Mouse (Mus musculus): ENCODE results near the gene Fam241a.
A peak's percentile ranks its signal among the peaks of the same experiment; 100 is the strongest.

Fam241a gene

GRCm38 (mm10) chr3:127895792-127896541, at the start of gene Fam241a:
Gene Fam241a (minus strand): TSS chr3:127896324.
- DNase-seq, result peak; percentile 88 to 93

- no peak for DNase-seq
These were observed 36.3 kb upstream of the Fam241a start for GRCm38 (mm10) chr3:127932453-127932852.

- DNase-seq, result no peak
These were observed 34.3 kb upstream of the Fam241a start for GRCm38 (mm10) chr3:127930326-127931012.

GRCm38 (mm10) chr3:127929921-127930320, 33.8 kb upstream of the Fam241a start:
- DNase-seq, result no peak

DNA sequence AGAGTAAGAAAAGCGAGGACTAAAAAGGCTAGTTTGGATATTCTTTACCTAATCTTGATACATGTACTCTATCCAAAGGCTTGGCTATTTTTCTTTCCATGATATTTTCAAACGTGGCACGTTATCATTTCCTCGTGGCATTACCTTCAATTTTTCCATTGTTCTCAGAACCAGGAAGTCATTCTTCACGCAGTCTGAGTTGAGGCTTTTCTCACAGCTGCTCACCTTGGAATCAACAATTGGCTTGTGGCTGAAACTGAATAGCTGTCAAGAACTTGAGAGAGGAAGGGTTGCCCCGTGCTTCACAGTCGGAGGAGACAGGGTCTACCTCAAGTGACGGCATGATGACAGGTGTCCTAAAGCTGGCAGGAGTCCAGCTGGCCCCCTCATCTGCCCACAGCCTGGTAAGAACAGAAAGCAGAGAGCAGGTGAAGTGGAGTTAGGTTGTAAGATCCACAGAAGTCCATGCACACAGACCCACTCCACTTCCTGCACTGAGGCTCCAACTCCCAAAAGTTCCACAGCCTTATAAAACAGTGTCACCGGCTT, 30.6 kb upstream of the Fam241a start:
- peak; percentile 5 to 9 for DNase-seq

DNA sequence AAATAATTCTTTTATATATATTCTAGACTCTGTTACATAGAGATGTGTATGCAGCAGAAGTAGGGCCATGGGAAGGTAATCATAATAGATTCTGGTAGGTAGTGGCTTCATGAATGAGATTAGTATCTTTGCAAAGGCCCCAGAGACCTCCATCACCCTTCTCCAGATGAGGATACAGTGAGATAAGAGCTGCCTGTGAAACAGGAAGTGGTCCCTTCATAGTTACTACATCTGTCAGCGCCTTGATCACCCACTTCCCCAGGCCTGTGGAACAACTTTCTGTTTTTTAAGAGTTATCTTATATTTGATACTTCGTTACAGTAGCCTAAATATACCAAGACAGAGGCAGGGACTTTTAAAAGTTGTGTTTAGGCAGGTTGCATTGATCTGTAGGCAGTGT, 28.3 kb upstream of the Fam241a start:
- DNase-seq, result no peak

GRCm38 (mm10) chr3:127923183-127923582, 27.1 kb upstream of the Fam241a start:
- DNase-seq, result no peak

DNA sequence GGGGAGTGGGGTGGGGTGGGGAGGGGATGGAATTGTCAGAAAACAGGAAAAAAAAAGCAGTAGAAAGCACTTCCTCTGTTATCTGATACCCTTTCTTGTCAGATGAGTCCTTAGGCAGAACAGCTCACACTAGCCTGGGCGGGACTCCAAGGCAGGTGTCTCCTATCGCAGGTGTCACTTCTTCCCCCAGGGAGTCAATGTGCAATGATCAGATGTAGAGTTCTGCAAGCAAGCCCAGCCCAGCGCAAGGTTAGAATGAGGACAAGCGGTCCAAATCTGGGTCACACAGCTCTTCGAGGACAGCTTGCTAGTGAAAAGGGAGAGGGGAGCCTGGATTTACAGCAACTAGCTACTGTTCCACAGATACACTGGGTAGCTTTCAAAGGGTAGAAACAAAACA, 26.0 kb upstream of the Fam241a start:
- DNase-seq, result peak; percentile 11 to 17

- no peak for DNase-seq
These were observed 22.0 kb upstream of the Fam241a start for GRCm38 (mm10) chr3:127917999-127918661.

GRCm38 (mm10) chr3:127917549-127917948, 21.4 kb upstream of the Fam241a start:
- DNase-seq, result no peak

DNA sequence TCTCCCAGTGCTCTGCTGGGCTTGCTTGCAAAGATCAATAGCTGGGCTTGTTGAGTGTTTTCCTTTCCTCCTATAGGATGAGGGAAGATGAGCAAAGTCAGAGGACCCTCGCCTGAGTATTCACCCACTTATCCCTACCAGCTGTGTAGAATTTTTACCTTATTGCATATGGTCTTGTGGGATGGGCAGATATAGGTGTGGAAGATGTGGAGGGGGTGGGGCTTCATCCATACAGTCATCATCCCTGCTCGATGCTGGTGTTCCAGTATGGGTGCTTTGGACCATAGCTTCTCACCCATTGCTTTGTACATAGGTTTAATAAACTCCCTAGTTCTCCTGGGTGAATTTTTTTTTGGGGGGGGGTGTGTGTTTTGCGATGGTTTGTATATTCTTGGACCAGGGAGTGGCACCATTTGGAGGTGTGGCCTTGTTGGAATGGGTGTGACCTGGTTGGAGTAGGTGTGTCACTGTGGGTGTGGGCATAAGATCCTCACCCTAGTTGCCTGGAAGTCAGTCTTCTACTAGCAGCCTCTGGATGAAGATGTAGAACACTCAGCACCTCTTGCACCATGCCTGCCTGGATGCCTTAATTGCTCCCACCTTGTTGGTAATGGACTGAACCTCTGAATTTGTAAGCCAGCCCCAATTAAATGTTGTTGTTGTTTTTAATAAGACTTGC, 19.7 kb upstream of the Fam241a start:
- DNase-seq, result no peak

- no peak for DNase-seq
These were observed 18.0 kb upstream of the Fam241a start for GRCm38 (mm10) chr3:127913885-127914709.

DNA sequence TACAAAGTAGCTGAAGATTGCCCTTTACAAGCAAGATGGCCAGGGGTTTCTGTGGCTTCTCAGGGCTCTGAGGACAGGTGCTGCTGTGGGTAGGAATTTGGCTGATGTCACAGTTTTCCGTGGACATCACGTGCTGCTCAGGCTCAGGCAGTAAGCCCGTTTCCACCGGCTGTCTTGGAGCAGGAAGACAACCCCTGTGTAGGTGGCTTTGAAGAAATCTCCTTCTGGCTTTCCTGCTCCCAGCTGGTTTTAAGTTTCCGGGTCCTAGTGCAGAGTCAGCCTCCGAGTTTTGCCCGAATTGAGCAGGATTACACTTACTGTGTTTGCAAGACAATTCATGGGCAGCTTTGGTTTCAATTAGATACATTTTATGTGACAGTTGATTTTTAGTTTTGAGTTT, 13.8 kb upstream of the Fam241a start:
- DNase-seq, result no peak

- no peak for DNase-seq
These were observed 944 bp downstream of the Fam241a start for GRCm38 (mm10) chr3:127894981-127895779.

DNA sequence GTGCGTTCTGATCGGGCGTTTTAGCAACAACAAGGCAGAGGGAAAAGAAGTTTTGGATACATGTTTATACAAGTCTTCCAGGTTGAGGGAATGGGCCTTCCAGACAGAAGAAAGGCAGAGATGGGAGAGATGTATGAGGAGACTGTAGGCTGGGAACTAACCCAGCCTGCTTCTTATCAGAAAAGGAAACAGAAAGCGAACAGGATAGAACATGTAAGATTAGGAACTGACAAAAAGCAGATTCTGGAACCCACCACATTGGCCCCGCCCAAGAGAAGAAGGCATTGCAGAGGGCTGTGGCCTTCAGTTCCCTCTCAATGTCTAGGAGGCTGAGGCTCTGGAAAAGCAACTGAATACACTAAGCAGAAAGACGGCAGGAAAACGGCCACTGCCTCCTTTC, 2.2 kb downstream of the Fam241a start:
- no peak for DNase-seq

DNA sequence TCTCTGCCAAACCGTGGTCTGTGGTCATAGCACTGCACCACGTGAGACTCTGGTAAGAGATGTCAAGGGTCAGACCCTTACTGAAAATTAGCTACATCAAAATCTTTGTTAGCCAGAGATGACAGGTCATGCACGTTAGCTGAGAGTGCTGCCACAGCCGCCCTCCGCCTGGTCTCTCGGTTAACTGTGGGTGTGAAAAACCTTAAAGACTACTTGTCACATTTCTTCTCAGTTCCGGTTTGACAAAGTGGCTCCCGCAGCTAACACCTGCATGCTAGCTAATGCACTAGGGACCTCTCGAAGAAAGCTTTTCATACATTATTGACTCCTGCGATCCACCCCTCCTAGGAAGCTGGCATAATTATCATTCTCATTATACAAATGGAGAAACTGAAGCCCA, 4.2 kb downstream of the Fam241a start:
- DNase-seq, result no peak

DNA sequence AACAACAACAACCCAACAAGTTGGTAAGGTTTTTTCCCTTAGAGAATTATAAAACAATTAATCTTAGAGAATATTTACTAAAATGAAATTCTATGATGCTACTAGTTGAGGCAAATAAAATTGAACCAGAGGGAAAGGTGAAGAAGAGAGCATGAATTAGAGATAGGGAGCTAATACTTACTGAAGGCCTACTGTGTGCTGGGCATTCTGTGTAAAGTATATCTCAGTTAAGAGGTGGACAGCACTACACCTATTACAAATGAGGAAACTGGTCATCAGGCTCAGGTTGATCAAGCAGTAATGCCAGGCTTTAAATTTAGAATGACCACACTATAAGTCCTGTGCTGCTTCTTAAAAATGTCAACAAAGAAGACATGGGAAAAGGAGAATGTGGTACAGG, 6.1 kb downstream of the Fam241a start:
- DNase-seq, result no peak

- DNase-seq, result no peak
These were observed 6.6 kb downstream of the Fam241a start for GRCm38 (mm10) chr3:127889570-127889969.

GRCm38 (mm10) chr3:127881684-127882083, 14.4 kb downstream of the Fam241a start:
- no peak for DNase-seq

- DNase-seq, result no peak
These were observed 16.2 kb downstream of the Fam241a start for GRCm38 (mm10) chr3:127879968-127880367.

GRCm38 (mm10) chr3:127875509-127875908, 20.6 kb downstream of the Fam241a start:
- DNase-seq, result no peak

All from cerebellum, postnatal 10 days (tissue).